Mouse (Mus musculus): ENCODE measurements at regions not wholly inside any gene's neighbourhood (a gene's known extent, or its start where the extent isn't known, plus 50 kb on each side); places are given as distances from the start of the nearest gene placed in this dataset.

DNA sequence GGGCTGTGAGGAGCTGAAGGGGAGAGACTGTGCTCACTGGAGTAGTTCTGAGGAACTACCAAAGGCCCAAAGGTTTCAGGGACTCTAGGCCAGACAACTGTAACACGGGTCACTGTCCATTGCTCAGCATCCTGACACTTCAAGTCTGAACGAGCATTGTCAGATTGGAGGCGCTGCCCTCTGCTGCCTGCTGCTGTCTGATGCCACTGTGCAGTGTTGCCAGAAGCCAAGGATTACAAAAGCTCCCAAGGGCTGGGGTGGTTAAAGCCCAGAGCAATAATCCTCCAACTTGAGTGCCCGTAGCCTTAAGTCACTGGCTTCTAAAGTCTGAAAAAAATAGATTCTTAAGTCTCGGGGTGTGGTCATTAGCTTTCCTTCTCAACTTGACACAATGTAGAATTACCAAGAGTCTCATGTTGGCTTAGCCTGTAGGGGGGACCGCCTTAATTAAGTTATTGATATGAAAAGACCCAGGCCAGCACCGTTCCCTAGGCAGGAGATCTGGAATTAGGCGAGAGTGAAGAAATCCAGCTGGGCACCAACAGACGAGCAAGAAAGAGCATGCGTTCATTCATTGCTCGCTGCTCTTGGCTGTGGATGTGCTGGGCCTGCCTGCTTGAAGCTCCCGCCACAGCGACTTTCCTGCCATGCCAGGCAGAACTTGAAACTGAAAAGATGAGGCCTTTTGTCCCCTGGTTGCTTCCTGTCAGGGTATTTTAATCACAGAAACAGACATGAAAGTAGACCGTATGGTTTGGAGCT is 166.2 kb downstream of the Tex36 start:
- no peak for TF ChIP-seq CTCF (IDR thresholded peaks at IDR 0.05; ENCODE audit: low read depth, low read length)
- no peak for TF ChIP-seq POLR2A (IDR thresholded peaks at IDR 0.05; ENCODE audit: extremely low read depth, insufficient read depth, low read length)
